Mouse (Mus musculus) stomach, postnatal 0 days (tissue): ENCODE data around the gene Grm7. TPM values are rescaled to one million over a fixed set of nuclear protein-coding genes. Genes with fewer than 3 reads are reported as not detected.

Experiments
- ATAC-seq: fragments of 200-750 bp; cut with Nextera tagmentation; 2 replicates; pipeline ENCODE4 v1.8.0; 2017; ENCODE audit not compliant: low FRiP score, low TSS enrichment
- DNase-seq: peaks from one replicate; pipeline ENCODE4 v3.0.0-alpha.2; 2016; ENCODE audit warnings: low spot score
- H3K27ac ChIP-seq: fragments of 300-500 bp; sonication (generic); replicated peaks from 2 replicates; pipeline ENCODE4 v1.5.1; 2014; ENCODE audit warnings: mild to moderate bottlenecking, control low read depth
- H3K27me3 ChIP-seq: fragments of 300-500 bp; sonication (generic); 2 replicates; pipeline ENCODE4 v1.6.1; 2014; ENCODE audit warnings: low read length; ENCODE audit not compliant: control insufficient read depth, insufficient read depth
- H3K36me3 ChIP-seq: fragments of 300-500 bp; sonication (generic); 2 replicates; pipeline ENCODE4 v1.6.1; 2014; ENCODE audit warnings: low read length, mixed read lengths; ENCODE audit not compliant: control insufficient read depth, insufficient read depth
- H3K4me1 ChIP-seq: fragments of 300-500 bp; sonication (generic); replicated peaks from 2 replicates; pipeline ENCODE4 v1.6.1; 2014; ENCODE audit warnings: antibody characterized with exemption; ENCODE audit not compliant: control insufficient read depth, insufficient read depth
- H3K4me2 ChIP-seq: fragments of 300-500 bp; sonication (generic); replicated peaks from 2 replicates; pipeline ENCODE4 v1.6.1; 2014; ENCODE audit warnings: low read depth, mild to moderate bottlenecking, control low read depth, moderate library complexity
- H3K4me3 ChIP-seq: fragments of 300-500 bp; sonication (generic); 2 replicates; pipeline ENCODE4 v1.5.1; 2014; ENCODE audit warnings: low read depth, low read length, control low read depth
- H3K9ac ChIP-seq: fragments of 300-500 bp; sonication (generic); 2 replicates; pipeline ENCODE4 v1.6.1; 2014; ENCODE audit warnings: mild to moderate bottlenecking, low read length, control low read depth, mixed read lengths
- H3K9me3 ChIP-seq: fragments of 300-500 bp; sonication (generic); 2 replicates; pipeline ENCODE4 v1.6.1; 2016; ENCODE audit warnings: low read length; ENCODE audit not compliant: control insufficient read depth
- CTCF ChIP-seq: IDR thresholded peaks from 2 replicates; pipeline ENCODE4 v1.5.1; 2016; ENCODE audit warnings: antibody characterized with exemption, low read depth, mild to moderate bottlenecking, moderate library complexity
- EP300 ChIP-seq: optimal IDR thresholded peaks from 2 replicates; pipeline ENCODE3; 2016; ENCODE audit warnings: antibody characterized with exemption
- WGBS: fragments of 180-500 bp; shearing (Covaris S2); extraction: QIAGEN DNeasy Blood & Tissue Kit; methylation state at CpG from one replicate; pipeline ENCODE4 v1.1.7; 2014; 5-methylcytosine and 5-hydroxymethylcytosine counted together
- polyA plus RNA-seq: library from polyadenylated mRNA; unstranded; fragments of >200 nt; fragmentation: Nextera tagmentation; extraction: Ambion mirVana; gene quantifications from 2 replicates; pipeline ENCODE4 v1.2.1, GENCODE M21; 2015

Grm7 gene
- polyA plus RNA-seq, 1 experiment from 2014 or later = 0.57 TPM

DNA sequence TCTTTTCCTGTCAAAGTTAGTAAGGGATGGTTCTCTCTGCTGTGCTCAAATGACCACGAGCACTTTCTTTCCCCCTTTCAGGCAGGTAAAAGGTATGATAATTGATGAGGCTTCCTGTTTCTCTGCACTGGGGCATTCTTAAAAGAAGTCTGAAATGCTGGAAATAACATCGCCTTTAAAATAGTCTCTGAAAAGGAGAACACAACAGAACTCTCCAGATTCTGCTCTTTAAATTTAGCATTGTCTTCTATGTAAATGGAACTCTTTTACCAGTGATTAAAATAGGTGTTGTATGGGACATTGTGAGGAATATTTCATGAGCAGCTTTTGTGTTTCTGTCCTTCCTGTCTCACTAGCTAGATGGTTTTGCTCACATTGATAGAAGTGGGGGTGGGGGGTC is 393.7 kb downstream of the Grm7 start:
- no peak overlapping the region for H3K27ac ChIP-seq
- no peaks in the 10 kb centered on the region for H3K9me3 ChIP-seq
- DNase-seq (no peak), ATAC-seq (no peak)
- H3K4me2 ChIP-seq = no peak overlapping the region
- H3K4me3 ChIP-seq = no peak overlapping the region
- TF ChIP-seq EP300 = no peak
- TF ChIP-seq CTCF = no peak
- 40% methylated on average over 2 of the region's 2 CpGs for WGBS
- no peaks in the 10 kb centered on the region for H3K36me3 ChIP-seq
- H3K27me3 ChIP-seq = no peaks in the 10 kb centered on the region
- no peaks in the 10 kb centered on the region for H3K4me1 ChIP-seq
- H3K9ac ChIP-seq = no peak overlapping the region

DNA sequence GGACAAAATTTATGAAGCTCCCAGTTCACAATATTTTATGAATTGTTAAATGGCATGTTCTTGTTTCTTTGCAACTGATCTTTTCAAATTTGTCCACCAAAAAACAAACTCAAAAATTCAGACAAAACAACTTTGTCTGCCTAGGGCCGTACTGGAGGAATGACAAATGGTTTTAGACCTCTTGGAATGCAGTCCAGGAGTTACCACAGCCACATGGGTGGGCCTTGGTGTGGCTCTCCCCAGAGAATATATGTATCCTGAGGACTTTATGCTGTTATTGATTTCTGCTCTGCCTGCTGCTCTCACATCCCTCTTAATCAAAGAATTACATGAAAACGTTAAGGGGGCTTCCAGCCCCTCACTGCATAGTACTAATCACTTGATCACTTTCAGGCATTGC is 400.5 kb downstream of the Grm7 start:
- Histone ChIP-seq H3K9me3 (no peaks in the 10 kb centered on the region), H3K4me2 (no peak overlapping the region), H3K4me1 (no peaks in the 10 kb centered on the region), H3K27ac (no peak overlapping the region), H3K9ac (no peak overlapping the region), H3K27me3 (no peaks in the 10 kb centered on the region), H3K36me3 (no peaks in the 10 kb centered on the region), H3K4me3 (no peak overlapping the region)
- ATAC-seq (no peak), DNase-seq (no peak)
- 19% methylated on average over 2 of the region's 2 CpGs for WGBS
- TF ChIP-seq CTCF (no peak), EP300 (no peak)

DNA sequence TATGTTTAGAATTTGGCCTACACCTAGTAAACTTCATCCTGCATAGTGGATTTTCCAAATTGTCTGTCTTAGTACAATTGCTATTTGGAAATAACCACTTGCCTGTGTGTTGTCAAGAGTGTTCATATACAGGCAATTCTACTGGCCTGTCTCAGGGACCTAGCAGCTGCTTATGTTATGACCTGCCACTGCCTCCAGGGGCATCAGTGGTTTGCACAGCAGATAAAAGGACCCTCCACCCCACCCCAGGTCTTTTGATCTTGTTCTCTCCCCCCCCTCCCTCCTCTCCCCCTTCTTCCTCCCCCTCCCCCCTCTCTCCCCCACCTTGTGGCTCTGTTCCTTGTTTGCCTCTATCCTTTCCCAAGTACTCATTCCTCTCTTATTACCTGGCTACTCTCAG is 403.9 kb downstream of the Grm7 start:
- no peak overlapping the region for H3K27ac ChIP-seq
- no peak overlapping the region for H3K4me2 ChIP-seq
- no peaks in the 10 kb centered on the region for H3K27me3 ChIP-seq
- no peak overlapping the region for H3K9ac ChIP-seq
- no peak overlapping the region for H3K4me3 ChIP-seq
- no peak for TF ChIP-seq EP300
- TF ChIP-seq CTCF = no peak
- no peaks in the 10 kb centered on the region for H3K9me3 ChIP-seq
- no peaks in the 10 kb centered on the region for H3K4me1 ChIP-seq
- DNase-seq = no peak
- H3K36me3 ChIP-seq = no peaks in the 10 kb centered on the region
- ATAC-seq = no peak

DNA sequence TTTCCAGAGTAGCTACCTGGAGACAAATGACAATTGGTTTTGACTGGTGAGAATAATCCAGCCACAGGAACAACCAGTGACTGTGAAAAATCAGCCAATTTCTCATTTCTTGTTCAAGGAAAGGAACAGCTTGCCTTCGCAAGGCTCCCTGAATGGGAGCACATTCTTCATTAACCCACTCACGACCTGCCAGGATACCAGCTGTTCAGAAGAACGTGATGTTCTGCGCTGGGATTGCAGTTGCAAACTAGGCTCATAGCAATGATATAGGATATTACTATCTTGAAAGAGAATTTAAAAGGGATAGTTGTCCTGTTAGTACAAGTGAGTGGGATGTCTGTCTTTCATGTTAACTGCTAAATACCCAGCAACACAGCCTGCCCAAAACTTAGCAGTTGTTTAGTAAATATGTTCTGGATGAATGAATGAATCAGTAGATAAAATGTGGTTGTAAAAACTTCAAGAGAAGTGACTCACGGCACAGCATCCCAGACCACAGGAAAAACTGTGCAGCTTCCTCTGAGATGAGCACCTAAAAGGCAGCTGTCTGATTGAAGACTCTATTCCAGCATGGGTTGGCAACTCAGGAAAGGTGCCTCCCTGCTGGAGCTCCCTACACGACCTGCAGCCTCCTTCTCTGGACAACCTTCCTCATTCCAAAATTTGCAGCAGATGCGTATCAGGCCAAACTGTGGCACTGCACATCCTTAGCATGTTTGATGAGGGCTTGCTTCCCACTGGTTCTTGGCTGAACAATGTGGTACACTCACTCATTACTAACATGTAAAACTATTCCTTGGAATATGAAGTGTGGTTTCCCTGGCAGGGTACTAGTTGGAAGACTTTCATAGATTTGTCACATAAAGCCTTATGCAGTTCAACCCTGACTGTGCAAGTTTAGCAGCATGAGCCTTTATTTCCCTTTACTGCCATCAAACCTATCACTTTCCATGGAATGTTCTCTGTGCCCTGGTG is 408.9 kb downstream of the Grm7 start:
- Histone ChIP-seq H3K27me3 (no peaks in the 10 kb centered on the region), H3K4me1 (no peaks in the 10 kb centered on the region), H3K4me2 (no peak overlapping the region), H3K9ac (no peak overlapping the region), H3K36me3 (no peaks in the 10 kb centered on the region), H3K27ac (no peak overlapping the region), H3K9me3 (no peaks in the 10 kb centered on the region), H3K4me3 (no peak overlapping the region)
- DNase-seq (no peak), ATAC-seq (no peak)
- TF ChIP-seq CTCF = no peak
- TF ChIP-seq EP300 = no peak
- WGBS = 63% methylated on average over 7 of the region's 7 CpGs

DNA sequence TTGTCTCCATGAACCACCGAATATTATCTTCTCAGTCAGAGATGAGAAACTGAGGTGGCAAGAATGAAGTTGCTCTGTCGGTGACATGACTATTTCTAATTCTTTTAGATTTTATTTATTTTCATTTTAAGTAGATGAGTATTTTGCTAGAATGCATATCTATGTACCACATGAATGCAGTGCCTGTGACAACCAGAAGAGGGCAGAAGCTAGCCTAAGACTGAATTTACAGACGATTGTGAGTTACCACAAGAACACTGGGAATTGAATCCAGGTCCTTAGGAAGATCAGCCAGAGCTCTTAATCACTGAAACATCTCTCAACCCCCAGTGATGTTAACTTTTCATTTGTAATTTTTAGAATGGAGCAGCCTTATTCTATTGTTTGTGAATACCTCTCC is 412.4 kb downstream of the Grm7 start:
- Histone ChIP-seq H3K27me3 (no peaks in the 10 kb centered on the region), H3K4me2 (no peak overlapping the region), H3K9ac (no peak overlapping the region), H3K36me3 (no peaks in the 10 kb centered on the region), H3K9me3 (no peaks in the 10 kb centered on the region), H3K4me1 (no peaks in the 10 kb centered on the region), H3K4me3 (no peak overlapping the region), H3K27ac (no peak overlapping the region)
- 83% methylated on average over 3 of the region's 3 CpGs for WGBS
- DNase-seq (no peak), ATAC-seq (no peak)
- no peak for TF ChIP-seq EP300
- peak; percentile 33; the same call in 1 of the 2 replicates for TF ChIP-seq CTCF

DNA sequence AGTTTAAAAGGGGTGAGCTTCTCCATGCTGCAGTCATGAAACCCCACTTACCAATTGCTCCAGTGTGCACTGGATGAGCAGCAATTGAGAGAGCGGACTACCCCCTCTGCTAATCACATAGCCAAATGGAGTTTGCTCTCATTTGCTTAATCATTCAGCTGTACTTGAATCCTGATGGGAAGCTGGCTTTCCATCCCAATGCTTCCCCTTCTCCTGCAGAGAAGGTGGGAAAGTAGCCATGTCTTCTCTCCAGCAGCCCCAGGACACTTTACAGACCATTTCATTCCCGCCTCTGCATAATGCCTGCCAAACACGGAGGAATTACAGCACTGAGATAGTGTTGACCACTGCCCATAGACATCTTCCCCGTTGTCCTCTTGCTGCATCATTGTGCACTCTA is 414.6 kb downstream of the Grm7 start:
- no peaks in the 10 kb centered on the region for H3K36me3 ChIP-seq
- H3K9ac ChIP-seq = no peak overlapping the region
- ATAC-seq = no peak
- H3K27me3 ChIP-seq = no peaks in the 10 kb centered on the region
- TF ChIP-seq CTCF (no peak), EP300 (no peak)
- no peaks in the 10 kb centered on the region for H3K4me1 ChIP-seq
- H3K27ac ChIP-seq = no peak overlapping the region
- H3K4me2 ChIP-seq = no peak overlapping the region
- no peak for DNase-seq
- H3K4me3 ChIP-seq = no peak overlapping the region
- no peaks in the 10 kb centered on the region for H3K9me3 ChIP-seq
- 80% methylated on average over 4 of the region's 4 CpGs for WGBS
